Comparison of ENCODE assay signal across 8 mouse cellular contexts in the genomic region with DNA sequence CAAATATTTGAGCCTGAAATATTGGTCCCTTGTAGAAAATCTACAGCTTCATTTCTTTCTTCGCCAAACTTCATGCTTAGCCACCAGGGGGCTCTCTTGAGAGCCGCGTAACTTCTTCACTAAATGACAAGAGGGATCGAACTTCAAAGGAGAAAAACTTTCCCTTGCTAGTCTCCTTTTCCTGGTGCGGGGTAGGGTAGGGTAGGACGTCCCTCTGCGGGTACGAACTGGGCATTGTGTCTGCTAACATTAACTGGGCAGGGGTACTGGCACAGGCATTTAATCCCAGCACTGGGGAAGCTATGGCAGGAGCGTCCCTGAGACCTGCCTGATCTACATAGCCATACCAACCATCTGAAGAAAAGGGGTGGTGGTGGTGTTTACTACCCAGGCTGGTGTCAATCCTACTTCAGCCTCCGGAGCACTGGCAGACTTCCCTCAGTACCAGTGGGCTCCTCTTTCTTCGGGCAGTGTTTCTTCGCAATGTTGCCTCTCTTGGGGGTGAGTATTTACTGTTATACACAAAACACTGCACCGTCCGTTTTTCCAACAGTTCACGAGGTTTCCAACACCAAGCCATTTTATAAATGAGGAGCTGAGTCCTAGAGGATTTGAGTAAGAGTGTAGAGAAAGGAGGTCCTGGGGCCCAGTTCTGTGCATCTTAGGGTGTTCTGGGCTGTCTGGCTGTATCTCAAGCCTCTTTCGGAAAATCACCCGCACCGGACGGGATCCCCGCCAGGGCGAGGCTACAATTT. TPM values are rescaled to one million over a fixed set of nuclear protein-coding genes. Genes with fewer than 3 reads are reported as not detected.
DNase-seq lines count a peak whose midpoint lies in the region; ATAC-seq and TF ChIP-seq lines count a peak whose summit lies in the region.

No protein-coding gene starts in this region.

- under 1% methylated on average over 21 of the region's 21 CpGs for WGBS in embryonic facial prominence, embryonic 14.5 days
- under 1% methylated on average over 21 of the region's 21 CpGs for WGBS in hindbrain, embryonic 11.5 days
- 2% methylated on average over 21 of the region's 21 CpGs for WGBS in limb, embryonic 10.5 days
- under 1% methylated on average over 21 of the region's 21 CpGs for WGBS in stomach, postnatal 0 days

- H3K4me1 ChIP-seq in embryonic facial prominence, embryonic 14.5 days (ENCODE audit: control insufficient read depth, insufficient read depth, low read length), result peaks cover 32% of the 10 kb centered on the region
- peaks cover 12% of the 10 kb centered on the region for H3K4me1 ChIP-seq in hindbrain, embryonic 11.5 days (replicated peaks; ENCODE audit: control insufficient read depth, insufficient read depth, low read length)
- peaks cover 48% of the 10 kb centered on the region for H3K4me1 ChIP-seq in limb, embryonic 10.5 days
- no peaks in the 10 kb centered on the region for H3K4me1 ChIP-seq in stomach, postnatal 0 days (replicated peaks; ENCODE audit: control insufficient read depth, insufficient read depth)

- peaks cover 8% of the 10 kb centered on the region for H3K27me3 ChIP-seq in embryonic facial prominence, embryonic 14.5 days (replicated peaks; ENCODE audit: control insufficient read depth, insufficient read depth, low read length)
- H3K27me3 ChIP-seq in hindbrain, embryonic 11.5 days (ENCODE audit: control insufficient read depth, insufficient read depth, low read length), result no peaks in the 10 kb centered on the region
- H3K27me3 ChIP-seq in limb, embryonic 10.5 days (ENCODE audit: low read depth, poor library complexity, severe bottlenecking), result peaks cover 40% of the 10 kb centered on the region
- H3K27me3 ChIP-seq in stomach, postnatal 0 days (ENCODE audit: control insufficient read depth, insufficient read depth, low read length), result no peaks in the 10 kb centered on the region

- H3K4me3 ChIP-seq in embryonic facial prominence, embryonic 14.5 days (ENCODE audit: low read depth, low read length), result peak overlapping the region; percentile 54
- peak overlapping the region; percentile 86 for H3K4me3 ChIP-seq in hindbrain, embryonic 11.5 days (ENCODE audit: low read depth, low read length)
- H3K4me3 ChIP-seq in limb, embryonic 10.5 days, result peak overlapping the region; percentile 59
- peak overlapping the region; percentile 50 for H3K4me3 ChIP-seq in stomach, postnatal 0 days (ENCODE audit: low read depth, low read length)

- H3K9me3 ChIP-seq in embryonic facial prominence, embryonic 14.5 days (ENCODE audit: control insufficient read depth, low read length), result no peaks in the 10 kb centered on the region
- no peaks in the 10 kb centered on the region for H3K9me3 ChIP-seq in hindbrain, embryonic 11.5 days (ENCODE audit: control insufficient read depth, low read length)
- no peaks in the 10 kb centered on the region for H3K9me3 ChIP-seq in limb, embryonic 10.5 days (replicated peaks)
- H3K9me3 ChIP-seq in stomach, postnatal 0 days (ENCODE audit: control insufficient read depth, low read length), result no peaks in the 10 kb centered on the region

- TF ChIP-seq EP300 in stomach, postnatal 0 days (optimal IDR thresholded peaks at IDR 0.05), result no peak

- H3K9ac ChIP-seq in embryonic facial prominence, embryonic 14.5 days (ENCODE audit: low read depth, low read length), result peak overlapping the region; percentile 69
- H3K9ac ChIP-seq in hindbrain, embryonic 11.5 days (ENCODE audit: low read depth, low read length), result peak overlapping the region; percentile 3; the same call in 1 of the 2 replicates
- peak overlapping the region; percentile 52; the same call in 1 of the 2 replicates for H3K9ac ChIP-seq in stomach, postnatal 0 days (ENCODE audit: low read length)

- 0 out of 2 replicates have a peak, but pooled peaks cover 1% of the 10 kb centered on the region for H3K36me3 ChIP-seq in embryonic facial prominence, embryonic 14.5 days (ENCODE audit: control insufficient read depth, insufficient read depth, low read length)
- no peaks in the 10 kb centered on the region for H3K36me3 ChIP-seq in hindbrain, embryonic 11.5 days (ENCODE audit: control insufficient read depth, insufficient read depth, low read length)
- H3K36me3 ChIP-seq in limb, embryonic 10.5 days, result peaks cover 2% of the 10 kb centered on the region
- H3K36me3 ChIP-seq in stomach, postnatal 0 days (ENCODE audit: control insufficient read depth, insufficient read depth, low read length), result no peaks in the 10 kb centered on the region

- ATAC-seq in embryonic facial prominence, embryonic 14.5 days (ENCODE audit: low read depth), result peak; percentile 13; the same call in 1 of the 2 replicates
- ATAC-seq in hindbrain, embryonic 11.5 days (ENCODE audit: low FRiP score), result no peak
- no peak for ATAC-seq in stomach, postnatal 0 days (ENCODE audit: low FRiP score, low TSS enrichment)

- TF ChIP-seq CTCF in stomach, postnatal 0 days (IDR thresholded peaks at IDR 0.05; ENCODE audit: low read depth), result peak; percentile 85

- H3K4me2 ChIP-seq in embryonic facial prominence, embryonic 14.5 days (ENCODE audit: low read depth, low read length), result peak overlapping the region; percentile 95
- H3K4me2 ChIP-seq in hindbrain, embryonic 11.5 days (replicated peaks; ENCODE audit: low read depth, low read length), result peak overlapping the region; percentile 94
- peak overlapping the region; percentile 76 for H3K4me2 ChIP-seq in stomach, postnatal 0 days (replicated peaks; ENCODE audit: low read depth)

- DNase-seq in left cerebral cortex, adult 18-20 months (ENCODE audit: low spot score in 2 of 2), result peak; percentile 49 to 59
- no peak for DNase-seq in left cerebral cortex, adult 8-10 months (ENCODE audit: low spot score in 2 of 2)
- DNase-seq in ZHBTc4 (ENCODE audit: low read depth, low spot score), result peak; percentile 84
- peak; percentile 87 for DNase-seq in embryonic facial prominence, embryonic 14.5 days (ENCODE audit: low spot score)
- peak; percentile 85 for DNase-seq in hindbrain, embryonic 11.5 days (ENCODE audit: low spot score)
- peak; percentile 75 for DNase-seq in limb, embryonic 10.5 days (ENCODE audit: low spot score)
- DNase-seq in mesoderm, embryonic 11.5 days (ENCODE audit: low read depth, low spot score), result peak; percentile 83
- DNase-seq in stomach, postnatal 0 days (ENCODE audit: low spot score), result peak; percentile 58

- no peak overlapping the region; the same call in 1 of the 2 replicates for H3K27ac ChIP-seq in embryonic facial prominence, embryonic 14.5 days (replicated peaks; ENCODE audit: low read depth, low read length)
- H3K27ac ChIP-seq in hindbrain, embryonic 11.5 days (ENCODE audit: low read depth, low read length), result no peak overlapping the region
- peak overlapping the region; percentile 86 for H3K27ac ChIP-seq in limb, embryonic 10.5 days
- H3K27ac ChIP-seq in stomach, postnatal 0 days (replicated peaks), result peak overlapping the region; percentile 69; the same call in 1 of the 2 replicates

RNA-seq across cellular contexts. Expression of gene Nes, which starts 0.5 kb away (rescaled TPM):
- 1 to 10 TPM; 4.6 to 9.5 TPM for total RNA-seq in left cerebral cortex, adult 18-20 months (2021)
- total RNA-seq in left cerebral cortex, adult 8-10 months (2022), result 1 to 10 TPM; 4.0 to 5.5 (median 5.2) TPM
- 36.4 and 40.5 TPM in 2 replicates for polyA plus RNA-seq in embryonic facial prominence, embryonic 14.5 days (2014; fragmentation: Nextera tagmentation; extraction: Ambion mirVana)
- 71.6 and 87.9 TPM in 2 replicates for polyA plus RNA-seq in hindbrain, embryonic 11.5 days (2014; fragmentation: Nextera tagmentation; extraction: Ambion mirVana)
- polyA plus RNA-seq in limb, embryonic 10.5 days (2016; fragmentation: Nextera tagmentation; extraction: Ambion mirVana), result 13.5 and 14.6 TPM in 2 replicates
- 5.3 and 5.7 TPM in 2 replicates for polyA plus RNA-seq in stomach, postnatal 0 days (2015; fragmentation: Nextera tagmentation; extraction: Ambion mirVana)

RNA-seq across cellular contexts. Expression of gene Crabp2, which starts 21.9 kb away (rescaled TPM):
- 1 to 10 TPM; 7.9 to 8.4 TPM for total RNA-seq in left cerebral cortex, adult 18-20 months (2021)
- total RNA-seq in left cerebral cortex, adult 8-10 months (2022), result 1 to 10 TPM; 4.9 to 6.5 (median 5.9) TPM
- 145 and 175 TPM in 2 replicates for polyA plus RNA-seq in embryonic facial prominence, embryonic 14.5 days (2014; fragmentation: Nextera tagmentation; extraction: Ambion mirVana)
- 738 and 794 TPM in 2 replicates for polyA plus RNA-seq in hindbrain, embryonic 11.5 days (2014; fragmentation: Nextera tagmentation; extraction: Ambion mirVana)
- polyA plus RNA-seq in limb, embryonic 10.5 days (2016; fragmentation: Nextera tagmentation; extraction: Ambion mirVana), result 944 and 1,066 TPM in 2 replicates
- 40.4 and 44.3 TPM in 2 replicates for polyA plus RNA-seq in stomach, postnatal 0 days (2015; fragmentation: Nextera tagmentation; extraction: Ambion mirVana)

RNA-seq across cellular contexts. Expression of gene Bcan, which starts 29.7 kb away (rescaled TPM):
- total RNA-seq in left cerebral cortex, adult 18-20 months (2021), result 100 to 1,000 TPM; 221 to 244 TPM
- 100 to 1,000 TPM; 230 to 238 (median 233) TPM for total RNA-seq in left cerebral cortex, adult 8-10 months (2022)
- 0.63 and 1.1 TPM in 2 replicates for polyA plus RNA-seq in embryonic facial prominence, embryonic 14.5 days (2014; fragmentation: Nextera tagmentation; extraction: Ambion mirVana)
- polyA plus RNA-seq in hindbrain, embryonic 11.5 days (2014; fragmentation: Nextera tagmentation; extraction: Ambion mirVana), result 0.21 and 0.82 TPM in 2 replicates
- not detected in 2 replicates for polyA plus RNA-seq in limb, embryonic 10.5 days (2016; fragmentation: Nextera tagmentation; extraction: Ambion mirVana)
- polyA plus RNA-seq in stomach, postnatal 0 days (2015; fragmentation: Nextera tagmentation; extraction: Ambion mirVana), result 0.08 and 0.18 TPM in 2 replicates

RNA-seq across cellular contexts. Expression of gene Rrnad1, which starts 39.8 kb away (rescaled TPM):
- total RNA-seq in left cerebral cortex, adult 18-20 months (2021), result 10 to 100 TPM; 19.2 to 21.2 TPM
- 10 to 100 TPM; 17.4 to 23.4 (median 20.6) TPM for total RNA-seq in left cerebral cortex, adult 8-10 months (2022)
- polyA plus RNA-seq in embryonic facial prominence, embryonic 14.5 days (2014; fragmentation: Nextera tagmentation; extraction: Ambion mirVana), result 12.8 and 13.3 TPM in 2 replicates
- 13.7 and 17.9 TPM in 2 replicates for polyA plus RNA-seq in hindbrain, embryonic 11.5 days (2014; fragmentation: Nextera tagmentation; extraction: Ambion mirVana)
- 21.1 and 21.7 TPM in 2 replicates for polyA plus RNA-seq in limb, embryonic 10.5 days (2016; fragmentation: Nextera tagmentation; extraction: Ambion mirVana)
- 7.1 and 7.6 TPM in 2 replicates for polyA plus RNA-seq in stomach, postnatal 0 days (2015; fragmentation: Nextera tagmentation; extraction: Ambion mirVana)

RNA-seq across cellular contexts. Expression of gene Isg20l2, which starts 40.2 kb away (rescaled TPM):
- 10 to 100 TPM; 13.4 to 14.0 TPM for total RNA-seq in left cerebral cortex, adult 18-20 months (2021)
- total RNA-seq in left cerebral cortex, adult 8-10 months (2022), result 10 to 100 TPM; 13.8 to 14.5 (median 14.1) TPM
- polyA plus RNA-seq in embryonic facial prominence, embryonic 14.5 days (2014; fragmentation: Nextera tagmentation; extraction: Ambion mirVana), result 20.9 and 22.9 TPM in 2 replicates
- 42.5 and 55.2 TPM in 2 replicates for polyA plus RNA-seq in hindbrain, embryonic 11.5 days (2014; fragmentation: Nextera tagmentation; extraction: Ambion mirVana)
- 84.8 and 86.0 TPM in 2 replicates for polyA plus RNA-seq in limb, embryonic 10.5 days (2016; fragmentation: Nextera tagmentation; extraction: Ambion mirVana)
- polyA plus RNA-seq in stomach, postnatal 0 days (2015; fragmentation: Nextera tagmentation; extraction: Ambion mirVana), result 20.2 and 21.5 TPM in 2 replicates

Comparison
In these comparisons a context has a peak if more than half of its experiments do, and no peak if none do; other contexts are left out.
1. DNase-seq: peak in left cerebral cortex, adult 18-20 months (2 of 2), ZHBTc4 (single experiment), embryonic facial prominence, embryonic 14.5 days (single experiment), hindbrain, embryonic 11.5 days (single experiment), limb, embryonic 10.5 days (single experiment), mesoderm, embryonic 11.5 days (single experiment) and stomach, postnatal 0 days (single experiment); none in left cerebral cortex, adult 8-10 months (0 of 2).
2. H3K27ac ChIP-seq: peak in limb, embryonic 10.5 days (single experiment) and stomach, postnatal 0 days (single experiment); none in embryonic facial prominence, embryonic 14.5 days (single experiment) and hindbrain, embryonic 11.5 days (single experiment).
3. H3K9ac ChIP-seq: peak in every context shown above with its lines; median percentile 69 in embryonic facial prominence, embryonic 14.5 days; 52 in stomach, postnatal 0 days; 3 in hindbrain, embryonic 11.5 days.
4. Peak in every context shown above with its lines, with median percentiles within 50 percentile points of each other: H3K4me2 ChIP-seq and H3K4me3 ChIP-seq.